Mouse (Mus musculus): Measurements from ENCODE around the gene Derl3. TPM values are rescaled to one million over a fixed set of nuclear protein-coding genes. Genes with fewer than 3 reads are reported as not detected.
"Not testable (repeated sequence)": the region's sequence is repeated elsewhere in the genome, so short reads cannot be mapped to it uniquely, and the experiment has no call there.

Derl3 gene
- total RNA-seq (2014; rRNA removed; ENCODE audit: low replicate concordance) (not detected in 2 replicates), polyA plus RNA-seq (2015; fragmentation: Nextera tagmentation; extraction: Ambion mirVana) (0.41 and 1.2 TPM in 2 replicates)

- peak; percentile 98 for ATAC-seq (ENCODE audit: insufficient read depth, low read depth)
- H3K27ac ChIP-seq (ENCODE audit: low read depth), result no peak within 1 kb of the TSS
- H3K4me2 ChIP-seq (ENCODE audit: low read depth, low read length), result peak within 1 kb of the TSS; percentile 70
- H3K4me1 ChIP-seq (ENCODE audit: control insufficient read depth, insufficient read depth), result peaks cover 10% of the 10 kb centered on the region
- TF ChIP-seq EP300 (IDR thresholded peaks at IDR 0.05; ENCODE audit: low read depth) (no peak), CTCF (IDR thresholded peaks at IDR 0.05; ENCODE audit: low read depth) (no peak)
- WGBS, result 2% methylated on average over 51 of the region's 51 CpGs
- peak within 1 kb of the TSS; percentile 42 for H3K4me3 ChIP-seq (ENCODE audit: low read depth, low read length)
- no peaks in the 10 kb centered on the region for H3K27me3 ChIP-seq (ENCODE audit: control insufficient read depth, insufficient read depth, low read length)
- DNase-seq (ENCODE audit: low spot score), result peak; percentile 96
- no peaks in the 10 kb centered on the region for H3K9me3 ChIP-seq (replicated peaks; ENCODE audit: control insufficient read depth, low read length)
- H3K36me3 ChIP-seq (replicated peaks; ENCODE audit: control insufficient read depth, insufficient read depth, low read length), result peaks cover 26% of the 10 kb centered on the region
- no peak within 1 kb of the TSS; the same call in 1 of the 2 replicates for H3K9ac ChIP-seq (replicated peaks; ENCODE audit: low read depth, low read length)
Observed at GRCm38 (mm10) chr10:75893089-75893750, at the start of gene Derl3. Derl3 (plus strand) TSS chr10:75893413.

GRCm38 (mm10) chr10:75843898-75844297 lies 49.3 kb upstream of the Derl3 start:
- WGBS, result 73% methylated on average over 6 of the region's 6 CpGs
- not testable (repeated sequence) for H3K4me1 ChIP-seq (ENCODE audit: control insufficient read depth, insufficient read depth); H3K4me2 ChIP-seq (ENCODE audit: low read depth, low read length); H3K36me3 ChIP-seq (replicated peaks; ENCODE audit: control insufficient read depth, insufficient read depth, low read length); H3K9ac ChIP-seq (replicated peaks; ENCODE audit: low read depth, low read length); ATAC-seq (ENCODE audit: insufficient read depth, low read depth); H3K27me3 ChIP-seq (ENCODE audit: control insufficient read depth, insufficient read depth, low read length); H3K27ac ChIP-seq (ENCODE audit: low read depth); DNase-seq (ENCODE audit: low spot score); H3K4me3 ChIP-seq (ENCODE audit: low read depth, low read length); H3K9me3 ChIP-seq (replicated peaks; ENCODE audit: control insufficient read depth, low read length)

GRCm38 (mm10) chr10:75844800-75845199 lies 48.4 kb upstream of the Derl3 start:
- Histone ChIP-seq H3K4me2 (ENCODE audit: low read depth, low read length) (no peak overlapping the region), H3K9me3 (replicated peaks; ENCODE audit: control insufficient read depth, low read length) (no peaks in the 10 kb centered on the region), H3K36me3 (replicated peaks; ENCODE audit: control insufficient read depth, insufficient read depth, low read length) (no peaks in the 10 kb centered on the region), H3K9ac (replicated peaks; ENCODE audit: low read depth, low read length) (no peak overlapping the region), H3K4me1 (ENCODE audit: control insufficient read depth, insufficient read depth) (no peaks in the 10 kb centered on the region), H3K4me3 (ENCODE audit: low read depth, low read length) (no peak overlapping the region), H3K27ac (ENCODE audit: low read depth) (no peak overlapping the region), H3K27me3 (ENCODE audit: control insufficient read depth, insufficient read depth, low read length) (no peaks in the 10 kb centered on the region)
- TF ChIP-seq CTCF (IDR thresholded peaks at IDR 0.05; ENCODE audit: low read depth) (no peak), EP300 (IDR thresholded peaks at IDR 0.05; ENCODE audit: low read depth) (no peak)
- 31% methylated on average over 1 of the region's 1 CpGs for WGBS
- DNase-seq (ENCODE audit: low spot score), result no peak
- ATAC-seq (ENCODE audit: insufficient read depth, low read depth), result no peak

GRCm38 (mm10) chr10:75845306-75845930 lies 47.8 kb upstream of the Derl3 start:
- Histone ChIP-seq H3K4me3 (ENCODE audit: low read depth, low read length) (no peak overlapping the region), H3K4me2 (ENCODE audit: low read depth, low read length) (no peak overlapping the region), H3K9me3 (replicated peaks; ENCODE audit: control insufficient read depth, low read length) (no peaks in the 10 kb centered on the region), H3K27me3 (ENCODE audit: control insufficient read depth, insufficient read depth, low read length) (no peaks in the 10 kb centered on the region), H3K9ac (replicated peaks; ENCODE audit: low read depth, low read length) (no peak overlapping the region), H3K36me3 (replicated peaks; ENCODE audit: control insufficient read depth, insufficient read depth, low read length) (no peaks in the 10 kb centered on the region), H3K4me1 (ENCODE audit: control insufficient read depth, insufficient read depth) (no peaks in the 10 kb centered on the region), H3K27ac (ENCODE audit: low read depth) (no peak overlapping the region)
- TF ChIP-seq EP300 (IDR thresholded peaks at IDR 0.05; ENCODE audit: low read depth) (no peak), CTCF (IDR thresholded peaks at IDR 0.05; ENCODE audit: low read depth) (no peak)
- ATAC-seq (ENCODE audit: insufficient read depth, low read depth) (no peak), DNase-seq (ENCODE audit: low spot score) (no peak)
- WGBS, result 65% methylated on average over 6 of the region's 6 CpGs

- no peak overlapping the region for H3K4me2 ChIP-seq (ENCODE audit: low read depth, low read length)
- no peaks in the 10 kb centered on the region for H3K4me1 ChIP-seq (ENCODE audit: control insufficient read depth, insufficient read depth)
- H3K4me3 ChIP-seq (ENCODE audit: low read depth, low read length), result no peak overlapping the region
- ATAC-seq (ENCODE audit: insufficient read depth, low read depth), result no peak
- H3K27ac ChIP-seq (ENCODE audit: low read depth), result no peak overlapping the region
- H3K36me3 ChIP-seq (replicated peaks; ENCODE audit: control insufficient read depth, insufficient read depth, low read length), result no peaks in the 10 kb centered on the region
- 22% methylated on average over 3 of the region's 3 CpGs for WGBS
- no peak overlapping the region for H3K9ac ChIP-seq (replicated peaks; ENCODE audit: low read depth, low read length)
- no peaks in the 10 kb centered on the region; the same call in 1 of the 2 replicates for H3K9me3 ChIP-seq (replicated peaks; ENCODE audit: control insufficient read depth, low read length)
- no peaks in the 10 kb centered on the region for H3K27me3 ChIP-seq (ENCODE audit: control insufficient read depth, insufficient read depth, low read length)
- DNase-seq (ENCODE audit: low spot score), result no peak
- no peak for TF ChIP-seq CTCF (IDR thresholded peaks at IDR 0.05; ENCODE audit: low read depth)
- TF ChIP-seq EP300 (IDR thresholded peaks at IDR 0.05; ENCODE audit: low read depth), result no peak
Observed at GRCm38 (mm10) chr10:75848382-75848781, 44.8 kb upstream of the Derl3 start.
